Mouse (Mus musculus): ENCODE measurements at regions not wholly inside any gene's neighbourhood (a gene's known extent, or its start where the extent isn't known, plus 50 kb on each side); places are given as distances from the start of the nearest gene placed in this dataset.
A peak's percentile ranks its signal among the peaks of the same experiment; 100 is the strongest.
"Not testable (repeated sequence)": the region's sequence is repeated elsewhere in the genome, so short reads cannot be mapped to it uniquely, and the experiment has no call there.

DNA sequence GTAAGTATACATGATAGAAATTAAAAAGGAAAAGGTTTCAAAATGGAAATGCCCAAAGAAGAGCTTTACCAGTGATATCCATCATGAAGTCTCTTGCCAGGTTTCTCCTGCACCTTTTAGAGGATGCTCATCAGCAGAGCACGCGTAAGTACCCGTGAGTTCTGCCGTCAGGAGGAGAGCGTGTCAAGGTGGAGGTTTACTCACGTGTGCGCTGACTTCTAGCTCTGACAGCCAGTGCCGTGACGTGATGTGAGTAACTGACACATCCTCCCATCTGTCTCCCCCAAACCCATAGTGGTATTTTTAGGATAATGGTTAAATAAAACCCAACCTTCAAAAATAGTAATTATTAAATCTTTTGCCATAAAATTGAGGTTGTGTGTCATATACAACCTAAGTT is 55.3 kb downstream of the Adra2a start:
- DNase-seq: no peak
- intact Hi-C loops (cut with DNase I): no loop called here

GRCm38 (mm10) chr19:54099769-54100168 is 55.8 kb downstream of the Adra2a start:
- intact Hi-C loops (cut with DNase I): no loop called here
- DNase-seq: no peak

DNA sequence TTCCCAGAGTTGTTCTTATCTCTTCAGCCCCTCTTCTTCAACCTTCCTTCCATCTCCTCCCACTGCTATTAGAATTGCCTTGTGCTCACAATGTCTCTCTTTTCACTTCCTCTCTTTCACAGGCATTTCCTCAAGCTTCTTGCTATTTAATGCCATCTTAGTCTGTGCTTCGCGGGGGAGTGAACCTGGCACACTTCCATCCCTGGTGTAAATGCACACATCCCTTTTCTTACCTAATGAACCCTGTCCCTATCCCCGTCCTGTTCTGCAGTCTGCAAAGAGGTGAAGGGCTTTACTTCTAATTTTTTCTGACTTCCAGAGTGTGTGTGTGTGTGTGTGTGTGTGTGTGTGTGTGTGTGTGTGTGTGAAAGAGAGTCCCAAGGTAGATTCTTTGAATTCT is 62.6 kb downstream of the Adra2a start:
- no peak for DNase-seq
- intact Hi-C loops (cut with DNase I): no loop called here

DNA sequence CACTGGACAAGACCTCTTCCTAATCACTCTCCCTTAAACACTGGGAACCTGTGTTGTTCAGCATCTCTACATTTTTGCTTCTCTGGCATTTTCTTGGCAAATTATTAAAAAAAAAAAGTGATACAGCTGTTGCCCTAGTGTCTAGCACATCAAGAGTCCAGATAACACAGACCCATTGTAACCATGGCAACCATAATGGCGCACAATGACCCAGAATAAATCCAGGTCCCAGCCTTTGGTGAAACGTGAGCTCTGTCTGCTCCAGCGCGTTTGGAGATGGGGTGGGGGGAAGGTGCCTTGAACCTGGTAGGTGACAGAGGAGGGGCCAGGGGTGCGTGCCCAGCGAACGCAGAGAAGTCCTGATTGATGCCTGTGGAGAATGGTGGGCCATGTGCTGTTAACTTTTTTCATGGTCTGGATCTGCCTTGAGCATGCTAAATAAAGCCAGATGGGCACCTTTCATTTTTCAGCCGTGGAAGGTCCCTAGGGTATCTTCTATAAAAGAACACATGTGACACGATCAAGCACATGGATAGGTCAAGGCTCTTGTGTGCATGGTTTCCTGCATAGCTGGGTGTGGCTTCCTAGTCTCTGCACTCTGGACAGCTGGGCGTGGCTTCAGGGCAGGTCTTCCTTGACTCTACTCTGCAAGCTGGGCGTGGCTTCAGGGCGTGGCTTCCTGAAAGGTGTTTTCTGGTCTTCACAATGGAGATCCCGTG is 63.3 kb downstream of the Adra2a start:
- DNase-seq: peak; percentile 11 to 13
- intact Hi-C loops (cut with DNase I): no loop called here

GRCm38 (mm10) chr19:54110080-54110479 is 66.1 kb downstream of the Adra2a start:
- DNase-seq: no peak
- intact Hi-C loops (cut with DNase I): no loop called here

- intact Hi-C loops (cut with DNase I): no loop called here
- no peak for DNase-seq
Observed at GRCm38 (mm10) chr19:54112691-54113090, 68.7 kb downstream of the Adra2a start.

- DNase-seq: no peak
- intact Hi-C loops (cut with DNase I): no loop called here
Observed at GRCm38 (mm10) chr19:54113421-54113820, 69.5 kb downstream of the Adra2a start.

DNA sequence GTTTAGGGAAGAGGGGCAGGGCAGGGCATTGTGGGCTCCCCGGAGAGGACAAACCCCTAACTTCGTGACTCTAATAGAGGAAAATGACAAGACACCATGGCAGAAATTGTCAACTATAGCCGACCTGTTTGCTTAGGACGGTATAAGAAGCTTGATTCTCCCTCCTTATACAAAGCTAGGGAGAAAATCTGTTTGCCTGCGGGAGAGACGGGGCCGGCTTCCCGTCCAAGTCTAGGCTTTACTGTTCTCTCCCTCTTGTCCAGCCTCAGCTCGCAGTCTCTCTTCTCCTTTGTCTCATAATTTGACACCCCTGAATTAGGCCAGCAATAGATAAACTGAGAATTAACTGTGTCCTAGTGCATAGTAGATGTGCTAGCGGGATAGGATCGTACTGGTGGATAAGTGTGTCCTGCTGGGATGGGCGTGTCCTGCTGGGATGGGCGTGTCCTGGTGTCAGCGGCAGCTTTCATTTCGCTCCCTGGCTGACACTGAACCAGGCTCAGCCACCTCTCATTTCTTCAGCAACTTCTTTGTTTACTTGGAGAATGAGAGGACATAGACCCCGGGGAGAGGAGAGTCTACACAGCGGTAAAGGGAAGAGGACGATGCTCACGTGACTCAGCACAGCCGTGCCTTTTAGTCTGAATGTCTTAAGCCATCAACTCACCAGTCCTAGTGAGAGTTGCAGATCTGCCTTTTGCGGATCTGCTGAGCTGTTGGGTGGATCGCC is 70.8 kb downstream of the Adra2a start:
- DNase-seq: peak; percentile 51 to 60
- intact Hi-C loops (cut with DNase I): no loop called here

DNA sequence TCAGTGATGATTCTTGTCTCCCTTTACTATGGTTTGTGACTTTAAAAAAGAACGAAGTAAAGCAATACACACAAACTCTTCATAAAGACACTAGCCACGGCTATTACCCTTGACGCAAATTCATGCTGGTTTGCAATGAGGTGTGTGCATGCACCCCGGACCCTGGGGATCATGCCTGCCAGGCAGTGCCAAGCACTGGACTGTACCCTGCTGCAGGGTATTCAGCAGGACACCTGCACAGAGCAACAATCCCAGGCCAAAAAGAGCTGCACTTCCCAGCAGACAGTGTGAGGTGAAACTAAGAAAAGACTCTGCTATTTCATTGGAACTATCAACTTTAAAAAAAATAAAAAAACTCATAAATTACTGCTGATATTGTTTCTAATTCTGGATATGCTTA is 71.4 kb downstream of the Adra2a start:
- intact Hi-C loops (cut with DNase I): no loop called here
- no peak for DNase-seq

DNA sequence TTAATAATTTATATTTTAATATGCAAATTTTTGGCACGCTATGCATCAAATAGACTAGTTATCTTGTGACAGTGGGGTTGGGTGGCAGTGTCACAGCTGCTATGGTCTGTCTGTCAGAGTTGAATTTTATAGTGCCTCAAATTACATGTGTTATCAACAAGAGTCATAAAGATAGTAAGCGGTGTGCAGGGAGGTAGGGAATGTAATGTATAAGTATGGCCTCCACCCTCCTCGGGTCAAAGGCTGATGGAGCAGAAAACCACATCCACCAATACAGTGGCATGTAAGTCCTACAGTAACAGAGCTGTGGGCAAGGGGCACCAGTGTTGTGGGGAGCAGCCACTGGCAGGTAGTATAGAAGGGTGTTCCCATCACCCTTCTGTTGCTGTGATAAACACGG is 72.9 kb downstream of the Adra2a start:
- DNase-seq: no peak
- intact Hi-C loops (cut with DNase I): no loop called here

DNA sequence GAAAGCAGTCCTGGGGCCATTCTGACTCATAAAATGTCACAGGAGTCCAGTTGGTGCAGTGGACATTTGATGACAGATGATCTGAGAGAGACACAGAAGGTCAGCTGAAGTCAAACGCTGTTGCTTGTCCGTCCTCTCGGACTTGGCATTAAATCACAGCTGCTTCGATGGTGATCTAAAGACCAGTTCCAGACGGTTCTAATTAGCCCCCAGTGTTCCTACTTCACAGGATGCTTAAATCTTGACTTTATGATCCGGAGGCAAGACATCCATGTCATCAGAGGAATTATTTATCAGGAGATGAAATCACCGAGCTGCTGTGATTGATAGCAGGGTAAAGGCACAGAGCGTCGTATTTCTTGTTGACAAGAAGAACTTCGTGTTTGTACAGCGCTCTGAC is 73.7 kb downstream of the Adra2a start:
- no peak for DNase-seq
- intact Hi-C loops (cut with DNase I): no loop called here

- no peak for DNase-seq
- intact Hi-C loops (cut with DNase I): no loop called here
Observed at GRCm38 (mm10) chr19:54123586-54123985, 79.6 kb downstream of the Adra2a start.

DNA sequence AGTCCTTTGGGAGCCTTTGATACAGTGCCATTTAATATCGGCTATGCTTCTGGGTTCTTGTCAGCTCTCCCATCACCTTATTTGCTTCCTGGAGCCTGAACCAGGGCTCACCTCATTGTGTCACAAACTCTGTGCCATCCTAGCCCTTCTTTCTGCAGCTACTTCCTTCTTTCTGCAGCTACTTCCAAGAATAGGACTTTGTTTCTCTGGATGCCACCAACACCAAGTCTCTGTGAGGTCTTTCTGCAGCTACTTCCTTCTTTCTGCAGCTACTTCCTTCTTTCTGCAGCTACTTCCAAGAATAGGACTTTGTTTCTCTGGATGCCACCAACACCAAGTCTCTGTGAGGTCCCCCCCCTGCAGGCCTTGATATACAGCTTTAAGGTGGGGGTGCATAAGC is 107.8 kb downstream of the Adra2a start:
- DNase-seq; intact Hi-C loops (cut with DNase I): not testable (repeated sequence)

- no peak for DNase-seq
- intact Hi-C loops (cut with DNase I): no loop called here
Observed at GRCm38 (mm10) chr19:54154400-54154799, 110.4 kb downstream of the Adra2a start.

DNA sequence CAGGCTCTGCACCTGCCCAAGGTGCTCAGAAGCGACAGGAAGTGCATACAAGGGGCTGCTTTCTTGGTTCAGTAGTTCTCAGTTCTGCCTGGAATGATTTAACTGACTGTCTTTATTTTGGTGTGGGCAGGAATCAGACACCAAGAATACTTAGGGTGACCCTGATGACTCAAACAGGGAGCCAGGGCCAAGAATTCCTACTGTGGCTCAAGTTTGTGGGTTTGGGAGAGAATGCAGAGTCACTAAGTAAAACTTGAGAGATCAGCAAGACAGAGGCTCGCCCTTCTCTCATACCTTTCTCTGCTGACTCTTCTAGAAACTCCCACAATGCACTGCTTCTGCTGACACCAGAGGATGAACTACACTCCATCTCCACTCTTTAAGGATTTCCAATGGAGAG is 126.4 kb downstream of the Adra2a start:
- intact Hi-C loops (cut with DNase I): no loop called here
- no peak for DNase-seq

- DNase-seq: no peak
- intact Hi-C loops (cut with DNase I): no loop called here
Observed at GRCm38 (mm10) chr19:54174090-54175055, 130.4 kb downstream of the Adra2a start.

GRCm38 (mm10) chr19:54175766-54176165 is 131.8 kb downstream of the Adra2a start:
- DNase-seq: no peak

GRCm38 (mm10) chr19:54177491-54177890 is 133.5 kb downstream of the Adra2a start:
- intact Hi-C loops (cut with DNase I): no loop called here

More at GRCm38 (mm10) chr19:54175766-54176165, 131.8 kb downstream of the Adra2a start:
- intact Hi-C loops (cut with DNase I): no loop called here

DNA sequence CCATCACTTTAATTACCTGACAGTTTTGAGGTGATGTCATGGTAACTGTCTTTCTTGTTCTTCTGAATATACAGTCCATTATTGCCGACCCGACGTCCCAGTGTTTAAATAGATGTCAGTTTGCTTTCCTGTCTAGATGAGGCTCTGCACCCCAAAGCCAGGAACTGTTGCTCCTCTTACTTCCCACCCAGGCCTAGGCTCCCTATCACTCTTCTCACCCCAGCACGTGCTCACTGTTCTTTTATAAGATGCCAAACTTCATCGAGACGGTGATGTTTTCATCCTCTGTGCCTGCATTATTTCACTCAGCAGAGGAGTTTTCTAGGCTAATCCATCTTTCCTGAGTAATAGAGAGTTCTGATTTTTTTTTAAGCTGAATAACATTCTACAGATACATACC is 156.5 kb downstream of the Adra2a start:
- intact Hi-C loops (cut with DNase I): no loop called here

More at GRCm38 (mm10) chr19:54177491-54177890, 133.5 kb downstream of the Adra2a start:
- no peak for DNase-seq

GRCm38 (mm10) chr19:54202456-54202855 is 158.5 kb downstream of the Adra2a start:
- DNase-seq: no peak
- intact Hi-C loops (cut with DNase I): no loop called here

More for the DNA sequence above, 156.5 kb downstream of the Adra2a start:
- DNase-seq: no peak

DNA sequence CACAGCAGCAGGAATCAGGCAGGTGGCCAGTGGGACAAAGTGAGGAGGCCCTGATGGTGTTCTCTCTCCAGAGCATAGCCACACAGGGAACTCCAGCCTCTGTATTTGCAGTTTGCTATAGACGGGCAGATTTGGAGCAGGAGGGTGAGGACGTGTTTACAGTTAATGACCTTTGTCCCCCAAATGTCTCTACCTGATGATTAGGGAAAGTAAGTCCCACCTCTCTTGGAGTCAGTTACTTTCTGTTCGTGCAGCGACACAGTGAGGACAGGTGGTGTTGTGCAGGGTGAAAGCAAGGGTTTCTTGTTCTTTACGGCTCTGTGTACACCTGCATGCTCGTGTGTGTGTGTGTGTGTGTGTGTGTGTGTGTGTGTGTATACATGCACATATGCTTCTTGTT is 162.9 kb downstream of the Adra2a start:
- no peak for DNase-seq
- intact Hi-C loops (cut with DNase I): no loop called here

Measured in heart, postnatal 36 days (tissue).